Mouse (Mus musculus): ENCODE results near the gene Gpr4.

Gpr4 gene

GRCm38 (mm10) chr7:19226817-19227797 lies 14.8 kb downstream of the Gpr4 start:
- peak; percentile 32 for DNase-seq (ENCODE audit: extremely low read depth, insufficient read length, low spot score)

GRCm38 (mm10) chr7:19227883-19228792 lies 15.8 kb downstream of the Gpr4 start, which contains the start of gene Opa3:
Opa3 (plus strand) TSS chr7:19228334.
- peak; percentile 100 for DNase-seq (ENCODE audit: extremely low read depth, insufficient read length, low spot score)

- no peak for DNase-seq (ENCODE audit: extremely low read depth, insufficient read length, low spot score)
Observed at GRCm38 (mm10) chr7:19228793-19229148, 16.4 kb downstream of the Gpr4 start.

- DNase-seq (ENCODE audit: extremely low read depth, insufficient read length, low spot score): no peak
Observed at GRCm38 (mm10) chr7:19229404-19229803, 17.1 kb downstream of the Gpr4 start.

- no peak for DNase-seq (ENCODE audit: extremely low read depth, insufficient read length, low spot score)
Observed at GRCm38 (mm10) chr7:19230041-19230580, 17.8 kb downstream of the Gpr4 start.

GRCm38 (mm10) chr7:19230899-19231298 lies 18.6 kb downstream of the Gpr4 start:
- no peak for DNase-seq (ENCODE audit: extremely low read depth, insufficient read length, low spot score)

- DNase-seq (ENCODE audit: extremely low read depth, insufficient read length, low spot score): no peak
Observed at GRCm38 (mm10) chr7:19231849-19232248, 19.5 kb downstream of the Gpr4 start.

- no peak for DNase-seq (ENCODE audit: extremely low read depth, insufficient read length, low spot score)
Observed at GRCm38 (mm10) chr7:19234652-19235051, 22.3 kb downstream of the Gpr4 start.

- DNase-seq (ENCODE audit: extremely low read depth, insufficient read length, low spot score): no peak
Observed at GRCm38 (mm10) chr7:19235092-19235671, 22.8 kb downstream of the Gpr4 start.

GRCm38 (mm10) chr7:19236411-19236810 lies 24.1 kb downstream of the Gpr4 start:
- DNase-seq (ENCODE audit: extremely low read depth, insufficient read length, low spot score): no peak

GRCm38 (mm10) chr7:19238344-19238743 lies 26.0 kb downstream of the Gpr4 start:
- DNase-seq (ENCODE audit: extremely low read depth, insufficient read length, low spot score): no peak

- DNase-seq (ENCODE audit: extremely low read depth, insufficient read length, low spot score): peak; percentile 53
Observed at GRCm38 (mm10) chr7:19239423-19239822, 27.1 kb downstream of the Gpr4 start.

GRCm38 (mm10) chr7:19239986-19240385 lies 27.6 kb downstream of the Gpr4 start:
- no peak for DNase-seq (ENCODE audit: extremely low read depth, insufficient read length, low spot score)

GRCm38 (mm10) chr7:19240905-19241463 lies 28.6 kb downstream of the Gpr4 start:
- peak; percentile 55 for DNase-seq (ENCODE audit: extremely low read depth, insufficient read length, low spot score)

- no peak for DNase-seq (ENCODE audit: extremely low read depth, insufficient read length, low spot score)
Observed at GRCm38 (mm10) chr7:19242005-19242404, 29.7 kb downstream of the Gpr4 start.

- DNase-seq (ENCODE audit: extremely low read depth, insufficient read length, low spot score): no peak
Observed at GRCm38 (mm10) chr7:19243858-19244257, 31.5 kb downstream of the Gpr4 start.

- DNase-seq (ENCODE audit: extremely low read depth, insufficient read length, low spot score): no peak
Observed at GRCm38 (mm10) chr7:19245083-19245482, 32.7 kb downstream of the Gpr4 start.

- DNase-seq (ENCODE audit: extremely low read depth, insufficient read length, low spot score): no peak
Observed at GRCm38 (mm10) chr7:19246855-19247254, 34.5 kb downstream of the Gpr4 start.

- no peak for DNase-seq (ENCODE audit: extremely low read depth, insufficient read length, low spot score)
Observed at GRCm38 (mm10) chr7:19247511-19247910, 35.2 kb downstream of the Gpr4 start.

- no peak for DNase-seq (ENCODE audit: extremely low read depth, insufficient read length, low spot score)
Observed at GRCm38 (mm10) chr7:19252078-19252477, 39.7 kb downstream of the Gpr4 start.

All from 3134 (cell line).